Mouse (Mus musculus) frontal cortex, postnatal 10 days (tissue): ENCODE data around the gene Krtcap2.

Experiments used
- DNase-seq, 2 experiments: peaks; one replicate each; pipeline ENCODE4 v3.0.0; 2022; ENCODE audit warnings: low spot score in 2 of 2, mixed read lengths in 1 of 2

The Krtcap2 gene

DNA sequence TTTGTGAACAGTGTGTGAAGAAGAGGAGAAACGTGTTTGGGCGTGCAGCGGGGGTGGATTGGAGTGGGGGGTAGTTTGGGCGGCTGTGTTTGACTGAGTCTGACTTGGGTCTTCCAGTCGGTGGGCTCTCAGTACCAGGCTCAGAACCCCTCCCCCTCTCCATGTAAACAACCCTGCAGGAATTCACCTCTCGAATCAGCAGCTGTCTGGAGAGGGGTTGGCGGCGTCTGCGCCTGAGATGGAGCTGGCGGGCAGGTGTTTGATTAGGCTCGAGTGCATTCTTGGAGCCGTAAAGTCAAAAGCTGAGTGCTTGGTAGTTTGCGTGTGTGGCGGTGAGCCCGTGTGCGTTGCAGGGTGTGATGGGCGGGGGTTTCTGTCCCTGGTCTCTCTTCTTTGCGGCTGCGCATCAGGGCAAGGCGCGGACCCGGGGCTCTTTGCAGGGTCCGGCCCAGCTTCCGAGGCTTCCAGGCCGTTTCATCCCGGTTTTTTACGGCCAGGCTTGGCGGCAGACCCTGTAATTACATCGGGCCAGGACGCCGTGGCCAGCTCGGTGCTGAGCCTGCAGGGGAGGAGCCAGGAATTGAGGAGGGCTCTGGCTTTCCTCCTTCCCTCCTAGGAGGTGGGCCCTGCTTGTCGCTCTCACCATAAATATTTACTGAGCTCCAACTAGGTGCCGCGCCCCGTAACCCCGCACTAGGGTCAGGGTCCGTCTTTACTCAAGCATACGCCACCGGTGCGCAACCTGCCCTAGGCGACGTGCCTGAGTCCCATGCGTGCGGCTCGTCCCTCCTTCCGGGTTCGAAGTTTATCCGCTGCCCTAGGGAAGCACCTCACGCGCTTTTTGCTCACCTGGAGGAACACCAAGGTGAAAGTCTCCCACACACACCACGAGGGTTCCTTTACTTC is 35.1 kb downstream of the Krtcap2 start, which contains the start of gene Efna1:
Gene Efna1 (minus strand): TSS at position 537 of the 906 bp plus-strand sequence.
- peak in 1 of 2 experiments; percentile 28 for DNase-seq

DNA sequence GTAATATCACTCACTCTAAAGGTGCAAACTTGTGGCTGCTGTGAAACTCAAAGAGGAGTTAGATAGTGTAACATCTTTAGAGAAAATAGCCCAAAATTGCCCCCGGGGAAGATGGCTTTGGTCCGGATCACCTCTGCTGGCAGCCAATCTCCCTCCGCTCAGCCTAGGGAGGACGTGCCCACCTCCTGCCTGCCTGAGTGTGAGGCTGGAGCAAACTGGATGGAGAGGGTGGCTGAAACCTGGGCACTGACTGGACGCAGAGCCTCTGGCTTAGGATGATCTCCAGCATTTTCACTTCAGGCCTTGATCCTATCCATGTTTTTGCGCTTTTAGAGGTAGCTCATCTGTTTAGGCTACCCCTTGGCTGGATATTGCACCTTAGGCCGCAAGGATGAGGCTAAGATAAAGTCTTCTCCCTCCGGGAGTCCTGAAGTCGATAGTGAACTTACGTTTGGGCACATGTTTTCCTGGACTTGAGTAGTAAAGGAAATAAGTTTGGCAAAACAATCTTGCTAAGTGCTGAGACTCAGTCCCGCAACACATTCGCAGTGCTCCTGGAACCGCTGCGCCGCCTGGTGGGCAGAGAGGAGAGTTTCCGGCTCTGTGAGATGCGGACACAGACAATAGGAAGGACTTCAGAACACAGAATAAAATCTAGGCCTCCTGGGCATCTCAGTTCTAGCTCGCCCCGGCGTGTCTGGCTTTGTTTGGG is 36.0 kb downstream of the Krtcap2 start:
- DNase-seq = peak in 1 of 2 experiments; percentile 79

DNA sequence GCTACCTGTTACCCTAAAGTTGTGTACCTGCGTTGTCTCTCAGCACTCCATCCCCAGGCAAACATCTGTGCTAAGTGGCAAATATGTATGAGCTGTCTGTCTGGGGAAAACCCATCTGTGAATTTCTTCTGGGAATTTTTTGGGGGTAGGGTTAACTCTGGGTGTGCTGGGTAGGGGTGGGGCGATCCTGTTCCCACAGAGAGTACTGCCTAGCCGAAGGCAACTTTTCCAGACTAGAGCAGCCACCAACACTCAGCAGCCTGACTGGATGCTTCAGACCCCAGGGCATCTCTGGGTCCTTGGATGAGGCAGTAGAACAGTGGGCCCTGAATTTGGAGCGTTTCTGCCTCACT is 36.5 kb downstream of the Krtcap2 start:
- DNase-seq = no peak

DNA sequence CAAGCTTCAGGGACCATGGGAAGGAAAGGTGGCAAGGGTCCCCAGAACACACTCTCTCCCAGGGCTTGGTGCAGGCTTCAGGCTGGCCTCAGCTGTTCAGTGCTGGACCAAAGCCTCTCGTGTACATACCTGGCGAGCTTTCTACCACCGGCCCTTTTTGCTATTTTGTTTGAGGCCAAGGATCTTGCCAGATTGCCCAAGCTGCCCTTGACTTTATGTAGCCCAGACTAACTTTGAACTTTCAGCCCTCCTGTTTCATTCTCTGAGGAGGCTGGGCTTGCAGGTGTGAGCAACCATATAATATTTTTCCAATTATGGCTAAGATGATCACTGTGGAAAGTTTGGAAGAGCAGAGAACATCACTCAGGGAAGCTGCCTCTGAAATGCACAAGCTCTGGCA is 38.5 kb downstream of the Krtcap2 start:
- no peak for DNase-seq

DNA sequence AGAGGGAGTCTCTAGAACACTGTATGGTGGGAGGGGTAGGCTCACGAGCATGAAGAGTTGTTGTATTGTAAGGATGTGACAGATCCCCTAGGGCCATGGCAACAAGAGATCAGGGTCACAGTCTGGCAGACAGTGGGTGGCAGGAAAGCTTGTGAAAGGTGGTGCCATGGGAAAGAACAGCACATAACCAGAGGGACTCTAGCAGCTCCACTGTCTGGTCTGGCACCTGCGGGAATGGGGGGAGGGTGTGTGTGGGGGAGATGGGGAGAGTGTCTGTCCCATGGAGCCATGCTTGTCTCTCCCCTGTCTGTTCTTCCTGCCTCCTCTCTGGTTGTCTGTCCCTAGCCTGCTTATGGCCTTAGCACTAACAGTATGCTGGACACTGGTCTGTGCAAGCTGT is 39.8 kb downstream of the Krtcap2 start:
- no peak for DNase-seq

DNA sequence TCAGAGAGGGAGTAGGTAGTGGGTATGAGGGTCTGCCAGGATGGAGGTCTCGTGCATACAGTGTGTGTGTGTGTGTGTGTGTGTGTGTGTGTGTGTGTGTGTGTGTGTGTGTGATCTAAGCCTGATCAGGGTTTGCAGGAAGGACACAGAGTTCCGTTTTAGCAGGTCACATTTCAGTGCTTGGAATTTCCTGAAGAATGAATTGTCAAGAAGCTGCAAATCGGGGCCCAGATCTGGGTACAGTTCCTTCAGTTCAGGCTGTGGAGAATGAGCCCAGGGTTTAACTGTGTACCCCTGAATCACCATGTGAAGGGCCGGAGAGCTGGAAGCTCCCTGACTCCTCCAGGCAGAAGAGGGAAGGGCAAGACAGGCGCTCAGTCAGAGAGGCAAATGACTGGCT is 41.5 kb downstream of the Krtcap2 start:
- no peak for DNase-seq

DNA sequence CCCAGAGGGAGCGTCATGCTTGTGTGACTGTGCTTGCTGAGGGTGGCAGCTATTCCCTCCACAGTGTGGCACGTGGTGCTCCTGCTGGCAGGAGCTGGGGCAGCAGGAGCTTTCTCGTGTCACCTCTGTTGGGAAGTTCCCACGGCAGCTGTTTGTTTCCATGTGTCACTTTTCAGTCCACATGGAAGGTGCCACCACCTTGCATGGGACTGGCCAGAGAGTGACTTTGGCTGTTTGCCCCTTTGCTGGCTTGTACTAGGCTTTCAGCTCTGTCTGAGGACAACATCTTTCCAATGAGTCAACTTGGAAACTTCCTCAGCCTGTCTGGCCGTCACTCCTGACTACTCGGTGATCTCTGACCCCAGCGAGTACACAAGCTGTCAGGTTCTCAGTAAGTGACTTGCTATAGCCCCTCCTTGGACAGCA is 42.8 kb downstream of the Krtcap2 start:
- DNase-seq = no peak

DNA sequence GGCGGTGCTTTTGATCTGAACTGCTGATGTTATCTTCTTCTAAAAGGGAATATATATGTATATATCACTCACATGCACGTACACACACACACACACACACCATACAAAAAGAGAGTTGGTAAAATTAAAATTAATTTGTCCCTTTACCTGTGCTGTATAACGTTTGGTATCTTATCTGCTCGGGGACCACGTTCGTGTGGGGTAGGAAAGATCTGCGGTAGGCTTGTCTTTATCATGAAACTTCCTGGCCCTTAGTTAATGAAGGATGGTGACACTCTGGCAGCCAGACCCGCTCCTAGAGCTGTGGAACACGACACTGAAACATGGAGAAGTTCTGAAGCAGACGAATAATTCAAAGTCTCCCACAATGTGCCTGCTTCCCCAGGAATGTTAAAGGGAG is 46.1 kb downstream of the Krtcap2 start:
- no peak for DNase-seq

DNA sequence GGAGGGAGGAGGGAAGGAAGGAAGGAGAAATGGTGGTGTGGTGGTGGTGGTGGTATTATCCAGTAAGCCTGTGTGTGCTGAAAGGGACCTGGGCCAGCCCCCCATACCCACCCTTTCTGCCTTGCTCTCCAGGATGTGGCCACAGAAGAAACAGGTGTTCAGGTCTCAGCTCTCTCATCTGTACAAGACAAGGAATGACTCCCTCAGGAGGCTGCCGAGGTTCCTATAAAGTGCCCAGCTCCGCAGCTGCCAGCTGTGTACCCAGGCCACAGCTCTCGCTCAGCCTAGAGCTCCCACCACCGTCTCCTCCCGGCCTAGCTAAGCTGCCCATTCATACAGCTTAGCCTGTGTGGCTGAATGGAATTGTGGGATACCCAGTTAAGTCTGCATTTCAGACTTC is 46.5 kb downstream of the Krtcap2 start:
- no peak for DNase-seq

DNA sequence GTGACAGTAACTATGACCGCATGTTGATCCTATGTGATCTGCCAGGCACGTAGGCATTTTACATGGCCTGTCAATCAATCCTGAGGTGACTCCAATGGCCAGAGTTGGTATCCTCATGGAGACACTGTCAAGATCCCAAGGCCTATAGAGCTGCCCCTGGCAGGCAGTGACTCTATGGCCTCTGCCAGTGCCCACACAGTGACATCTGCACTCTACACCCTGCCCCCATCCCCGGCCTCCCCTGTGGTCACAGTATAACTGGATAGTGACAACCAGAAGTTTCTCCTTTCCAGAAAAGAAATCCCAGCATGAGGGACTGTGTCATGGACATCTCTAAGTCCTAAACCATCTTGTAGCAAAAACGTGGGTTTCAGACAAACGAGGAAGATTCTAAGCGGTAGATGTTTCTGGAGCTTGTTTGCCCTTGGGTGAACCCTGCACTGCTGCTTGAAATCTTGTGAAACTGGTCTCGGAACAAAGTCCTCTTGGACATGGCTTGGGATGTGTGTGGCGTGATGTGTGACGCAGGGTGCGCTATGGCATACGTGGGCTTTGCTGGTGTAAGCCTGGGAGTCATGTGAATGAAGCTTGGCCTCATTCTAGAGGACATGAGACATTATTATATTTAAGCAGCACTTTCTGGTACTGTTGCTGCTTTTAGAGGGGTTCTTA is 47.6 kb downstream of the Krtcap2 start:
- no peak for DNase-seq

DNA sequence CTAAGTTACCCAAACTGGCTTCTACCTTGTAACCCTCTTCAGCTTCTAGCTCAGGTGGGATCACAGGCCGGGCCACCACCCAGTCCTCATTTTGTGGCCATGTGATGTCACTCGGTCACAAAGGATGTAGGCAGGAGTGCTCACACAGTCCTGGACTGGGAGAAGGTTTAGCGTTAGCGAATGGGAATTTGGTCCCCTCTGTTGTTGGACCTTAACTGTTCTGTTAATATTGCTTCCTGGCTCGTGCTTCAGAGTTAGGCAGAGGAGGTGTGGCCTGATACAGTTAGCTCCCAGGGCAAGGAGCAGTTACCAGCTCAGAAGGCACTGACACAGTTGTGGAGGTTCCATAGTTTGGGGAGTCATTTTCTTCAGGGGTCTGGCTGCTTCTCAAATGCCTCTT is 48.4 kb downstream of the Krtcap2 start:
- no peak for DNase-seq

DNA sequence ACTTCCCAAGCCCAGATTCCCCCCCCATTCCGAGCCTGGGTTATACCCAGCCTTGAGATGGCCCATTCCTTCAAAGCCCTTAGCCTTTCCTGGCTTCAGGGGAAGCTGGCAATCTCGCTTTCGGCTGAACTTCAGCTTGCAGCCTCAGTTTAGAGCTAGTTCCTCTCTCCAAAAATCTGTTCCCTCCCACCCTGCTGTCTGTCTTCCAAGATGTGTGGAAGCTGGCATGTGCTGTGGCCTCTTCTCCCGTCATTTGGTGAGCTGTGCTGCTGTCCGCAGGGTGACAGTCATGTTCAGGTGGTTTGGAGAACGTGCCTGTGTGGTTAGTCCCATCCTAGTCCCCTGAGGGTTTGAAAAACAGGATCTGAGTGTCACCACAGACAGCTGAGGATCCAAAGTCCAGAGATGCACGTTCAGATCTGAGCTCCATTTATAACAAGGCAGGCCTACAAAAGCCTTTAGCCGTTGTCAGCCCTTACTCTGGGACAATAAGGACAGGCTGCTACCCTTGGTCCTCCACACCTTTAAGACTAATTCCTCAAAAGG is 50.0 kb downstream of the Krtcap2 start:
- DNase-seq = no peak

DNA sequence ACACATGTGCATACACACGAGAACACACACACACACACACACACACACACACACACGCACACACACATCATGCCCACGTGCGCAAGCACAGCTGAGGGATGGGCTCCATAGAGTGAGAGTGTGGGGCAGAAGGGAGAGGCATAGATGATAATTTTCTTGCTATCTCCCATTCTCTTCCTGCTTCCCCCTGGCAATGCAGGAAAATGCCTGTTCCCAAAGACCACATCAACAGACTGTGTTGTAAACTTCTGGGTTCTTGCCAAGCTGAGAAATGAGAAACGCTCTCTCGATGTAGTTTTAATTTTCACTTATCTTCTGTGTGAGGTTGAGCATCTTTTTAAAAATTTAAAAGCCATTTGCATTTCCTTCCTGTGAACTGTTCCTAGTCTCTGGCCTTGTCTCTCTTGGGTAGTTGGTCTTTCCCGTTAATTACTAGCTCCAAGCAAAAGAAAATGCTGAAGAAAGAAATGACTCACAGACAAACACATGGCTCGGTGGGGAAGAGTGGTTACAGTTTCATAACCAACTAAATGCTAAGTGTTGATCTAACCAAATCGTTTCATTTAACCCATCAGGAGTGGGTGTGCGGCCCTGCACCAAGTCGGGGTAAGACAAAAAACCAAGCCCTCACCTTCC is 51.1 kb downstream of the Krtcap2 start:
- DNase-seq = no peak

DNA sequence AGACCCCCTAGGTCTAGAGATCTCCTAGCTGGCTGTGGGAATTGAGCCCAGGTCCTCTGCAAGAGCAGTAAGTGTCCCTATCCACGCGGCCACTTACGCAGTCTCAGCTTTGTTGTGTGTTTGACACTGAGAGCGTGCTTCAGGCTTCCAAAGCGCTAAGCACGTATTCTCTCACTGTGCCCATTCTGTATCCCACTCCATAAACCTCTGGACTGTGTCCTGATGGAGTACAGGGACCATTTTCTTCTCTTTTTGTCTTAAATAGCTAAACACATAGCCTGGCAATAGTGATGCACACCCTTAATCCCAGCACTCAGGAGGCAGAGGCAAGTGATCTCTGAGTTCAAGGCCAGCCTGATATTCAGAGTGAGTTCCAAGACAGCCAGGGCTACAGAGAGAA is 53.1 kb downstream of the Krtcap2 start:
- no peak for DNase-seq

DNA sequence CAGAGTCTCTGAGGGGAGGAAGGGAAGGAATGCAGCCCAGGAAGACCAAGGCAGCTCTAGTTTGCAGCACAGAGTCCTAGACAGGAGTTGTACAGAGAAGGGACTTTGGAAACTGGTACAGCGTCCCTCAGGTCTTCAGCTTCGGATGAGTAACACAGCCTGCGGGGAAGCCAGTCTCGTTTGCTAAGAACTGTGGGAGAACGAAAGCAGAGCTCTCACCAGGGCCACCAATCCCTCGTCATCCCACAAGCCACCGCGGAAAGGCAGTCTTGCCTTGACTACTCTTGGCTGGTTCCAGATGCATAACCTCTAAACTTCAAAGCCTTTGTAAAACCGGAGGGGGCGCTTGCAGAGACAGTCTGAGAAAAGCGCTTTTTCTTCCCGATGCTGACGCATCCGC is 53.7 kb downstream of the Krtcap2 start:
- DNase-seq = peak in 1 of 2 experiments; percentile 21
